ENCODE assay signal across 10 mouse cellular contexts in the genomic region with DNA sequence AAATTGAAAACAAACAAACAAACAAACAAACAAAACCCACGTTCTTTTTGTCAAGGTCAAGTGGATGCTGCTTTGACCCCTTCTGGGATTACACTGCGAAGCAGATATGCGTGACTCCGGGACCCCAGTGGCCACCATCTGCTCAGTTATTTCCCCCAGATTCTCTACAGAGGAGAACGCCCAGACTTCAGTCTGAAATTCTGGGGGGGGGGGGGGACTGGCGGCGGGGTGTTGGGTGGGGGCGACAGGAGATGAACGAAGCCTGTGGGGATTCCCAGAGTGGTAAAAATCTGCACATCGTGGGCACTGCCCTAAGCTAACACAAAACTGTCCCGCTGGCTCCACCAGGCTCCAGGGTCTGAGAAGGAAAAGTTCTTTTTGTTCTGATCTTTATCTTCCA. TPM values are rescaled to one million over a fixed set of nuclear protein-coding genes. Genes with fewer than 3 reads are reported as not detected.
DNase-seq lines count a peak whose midpoint lies in the region; ATAC-seq and TF ChIP-seq lines count a peak whose summit lies in the region.
"Had no signal": no experiment of that assay in that cellular context is flagged by ENCODE, and none has a peak within 500 bp of the region (broad histone marks: within the 10 kb centered on the region; RNA-seq: fewer than 3 reads in every experiment).

No protein-coding gene starts in this region.

- no peak for ATAC-seq in kidney, embryonic 14.5 days (ENCODE audit: low FRiP score, low TSS enrichment)
- ATAC-seq in embryonic facial prominence, embryonic 11.5 days (replicated peaks; ENCODE audit: insufficient number of reproducible peaks, low FRiP score, low TSS enrichment, low read depth) = no peak
- ATAC-seq in hindbrain, embryonic 13.5 days (ENCODE audit: low FRiP score) = no peak
- no peak for ATAC-seq in midbrain, embryonic 12.5 days (ENCODE audit: low FRiP score, low read depth)

- peak overlapping the region; percentile 37; the same call in 1 of the 2 replicates for H3K27ac ChIP-seq in kidney, embryonic 14.5 days (ENCODE audit: low read depth, low read length)
- no peak overlapping the region for H3K27ac ChIP-seq in kidney, adult 2 months (ENCODE audit: insufficient read depth, low read depth, low read length)
- H3K27ac ChIP-seq in embryonic facial prominence, embryonic 11.5 days (replicated peaks; ENCODE audit: low read depth, low read length) = no peak overlapping the region
- no peak overlapping the region for H3K27ac ChIP-seq in hindbrain, embryonic 13.5 days
- no peak overlapping the region for H3K27ac ChIP-seq in midbrain, embryonic 12.5 days (replicated peaks)
- H3K27ac ChIP-seq: macrophage had no signal

- no peak for TF ChIP-seq POLR2A in kidney, adult 2 months (IDR thresholded peaks at IDR 0.05; ENCODE audit: low read depth, low read length)

- H3K4me1 ChIP-seq in kidney, embryonic 14.5 days (ENCODE audit: control insufficient read depth, insufficient read depth, low read length) = peaks cover 21% of the 10 kb centered on the region
- H3K4me1 ChIP-seq in kidney, adult 2 months (ENCODE audit: control insufficient read depth, insufficient read depth, low read length) = no peaks in the 10 kb centered on the region
- H3K4me1 ChIP-seq in embryonic facial prominence, embryonic 11.5 days (ENCODE audit: control insufficient read depth, insufficient read depth, low read length) = peaks cover 2% of the 10 kb centered on the region
- peaks cover 59% of the 10 kb centered on the region for H3K4me1 ChIP-seq in hindbrain, embryonic 13.5 days (replicated peaks)
- H3K4me1 ChIP-seq in midbrain, embryonic 12.5 days = peaks cover 37% of the 10 kb centered on the region

- H3K9me3 ChIP-seq in kidney, embryonic 14.5 days (ENCODE audit: control insufficient read depth, low read length) = no peaks in the 10 kb centered on the region
- no peaks in the 10 kb centered on the region for H3K9me3 ChIP-seq in embryonic facial prominence, embryonic 11.5 days (replicated peaks; ENCODE audit: control insufficient read depth, low read length)
- no peaks in the 10 kb centered on the region for H3K9me3 ChIP-seq in hindbrain, embryonic 13.5 days
- H3K9me3 ChIP-seq in midbrain, embryonic 12.5 days = no peaks in the 10 kb centered on the region

- TF ChIP-seq CTCF in kidney, adult 2 months (conservative IDR thresholded peaks at IDR 0.05; ENCODE audit: insufficient read depth, insufficient read length, low read depth, low read length) = no peak

- no peaks in the 10 kb centered on the region for H3K36me3 ChIP-seq in kidney, embryonic 14.5 days (ENCODE audit: control insufficient read depth, insufficient read depth, low read length)
- no peaks in the 10 kb centered on the region for H3K36me3 ChIP-seq in kidney, adult 2 months (ENCODE audit: control insufficient read depth, insufficient read depth, low read length)
- no peaks in the 10 kb centered on the region for H3K36me3 ChIP-seq in embryonic facial prominence, embryonic 11.5 days (replicated peaks; ENCODE audit: control insufficient read depth, insufficient read depth, low read depth, low read length)
- no peaks in the 10 kb centered on the region for H3K36me3 ChIP-seq in hindbrain, embryonic 13.5 days
- no peaks in the 10 kb centered on the region for H3K36me3 ChIP-seq in midbrain, embryonic 12.5 days

- no peak for DNase-seq in kidney, adult 2 months
- DNase-seq in embryonic facial prominence, embryonic 11.5 days (ENCODE audit: low spot score) = no peak
- no peak for DNase-seq in cerebellum, adult 11-12 months
- DNase-seq in urinary bladder, adult 18-20 months (ENCODE audit: low spot score in 2 of 2) = no peak
- DNase-seq in adrenal gland, postnatal 25 days = no peak

- WGBS in kidney, embryonic 14.5 days = 1% methylated on average over 11 of the region's 11 CpGs
- WGBS in kidney, adult 2 months = 7% methylated on average over 11 of the region's 11 CpGs
- 2% methylated on average over 11 of the region's 11 CpGs for WGBS in embryonic facial prominence, embryonic 11.5 days
- 3% methylated on average over 11 of the region's 11 CpGs for WGBS in hindbrain, embryonic 13.5 days
- 3% methylated on average over 11 of the region's 11 CpGs for WGBS in midbrain, embryonic 12.5 days

- no peak overlapping the region for H3K9ac ChIP-seq in kidney, embryonic 14.5 days (ENCODE audit: low read depth, low read length)
- no peak overlapping the region for H3K9ac ChIP-seq in embryonic facial prominence, embryonic 11.5 days (replicated peaks; ENCODE audit: low read length)
- H3K9ac ChIP-seq in hindbrain, embryonic 13.5 days = no peak overlapping the region
- H3K9ac ChIP-seq in midbrain, embryonic 12.5 days (replicated peaks) = no peak overlapping the region

- peak overlapping the region; percentile 73 for H3K4me2 ChIP-seq in kidney, embryonic 14.5 days (replicated peaks; ENCODE audit: low read depth, low read length)
- H3K4me2 ChIP-seq in embryonic facial prominence, embryonic 11.5 days (ENCODE audit: low read depth, low read length) = peak overlapping the region; percentile 93
- peak overlapping the region; percentile 76 for H3K4me2 ChIP-seq in hindbrain, embryonic 13.5 days
- H3K4me2 ChIP-seq in midbrain, embryonic 12.5 days (replicated peaks) = peak overlapping the region; percentile 78

- H3K4me3 ChIP-seq in kidney, embryonic 14.5 days (ENCODE audit: low read length) = peak overlapping the region; percentile 50
- no peak overlapping the region for H3K4me3 ChIP-seq in kidney, adult 2 months (ENCODE audit: insufficient read depth, low read depth, low read length)
- H3K4me3 ChIP-seq in embryonic facial prominence, embryonic 11.5 days (ENCODE audit: low read depth, low read length) = no peak overlapping the region
- 0 out of 2 replicates have a peak overlapping the region, but pooled peaks have one; percentile 53 for H3K4me3 ChIP-seq in hindbrain, embryonic 13.5 days
- no peak overlapping the region for H3K4me3 ChIP-seq in midbrain, embryonic 12.5 days

- peaks cover 21% of the 10 kb centered on the region for H3K27me3 ChIP-seq in kidney, embryonic 14.5 days (ENCODE audit: control insufficient read depth, insufficient read depth, low read length)
- no peaks in the 10 kb centered on the region for H3K27me3 ChIP-seq in kidney, adult 2 months (replicated peaks; ENCODE audit: control insufficient read depth, insufficient read depth, low read length)
- peaks cover 21% of the 10 kb centered on the region for H3K27me3 ChIP-seq in embryonic facial prominence, embryonic 11.5 days (ENCODE audit: control insufficient read depth, insufficient read depth, low read length)
- H3K27me3 ChIP-seq in hindbrain, embryonic 13.5 days = peaks cover 67% of the 10 kb centered on the region
- peaks cover 79% of the 10 kb centered on the region for H3K27me3 ChIP-seq in midbrain, embryonic 12.5 days

RNA-seq across cellular contexts. Expression of gene Tcf15, which starts 0.8 kb away (rescaled TPM):
- 18.2 and 19.2 TPM in 2 replicates for polyA plus RNA-seq in kidney, embryonic 14.5 days (2014; fragmentation: Nextera tagmentation; extraction: Ambion mirVana)
- 2.9 and 4.6 TPM in 2 replicates for polyA plus RNA-seq in kidney, adult 2 months (2012; rRNA removed)
- 11.3 and 12.2 TPM in 2 replicates for polyA plus RNA-seq in embryonic facial prominence, embryonic 11.5 days (2014; fragmentation: Nextera tagmentation; extraction: Ambion mirVana)
- polyA plus RNA-seq in hindbrain, embryonic 13.5 days (2015; fragmentation: Nextera tagmentation; extraction: Ambion mirVana) = 2.8 and 3.2 TPM in 2 replicates
- polyA plus RNA-seq in midbrain, embryonic 12.5 days (2016; fragmentation: Nextera tagmentation; extraction: Ambion mirVana) = 3.4 and 3.8 TPM in 2 replicates
- total RNA-seq in adrenal gland, postnatal 25 days (2021) = 3.6 and 5.0 TPM in 2 replicates
- total RNA-seq: MEL had no signal
- polyA plus RNA-seq: macrophage had no signal

RNA-seq across cellular contexts. Expression of gene Srxn1, which starts 37.3 kb away (rescaled TPM):
- 4.7 and 9.5 TPM in 2 replicates for polyA plus RNA-seq in kidney, embryonic 14.5 days (2014; fragmentation: Nextera tagmentation; extraction: Ambion mirVana)
- 113 and 135 TPM in 2 replicates for polyA plus RNA-seq in kidney, adult 2 months (2012; rRNA removed)
- 10.0 and 10.6 TPM in 2 replicates for polyA plus RNA-seq in embryonic facial prominence, embryonic 11.5 days (2014; fragmentation: Nextera tagmentation; extraction: Ambion mirVana)
- 16.1 and 16.8 TPM in 2 replicates for polyA plus RNA-seq in hindbrain, embryonic 13.5 days (2015; fragmentation: Nextera tagmentation; extraction: Ambion mirVana)
- 14.3 and 15.2 TPM in 2 replicates for polyA plus RNA-seq in midbrain, embryonic 12.5 days (2016; fragmentation: Nextera tagmentation; extraction: Ambion mirVana)
- total RNA-seq in adrenal gland, postnatal 25 days (2021) = 131 and 337 TPM in 2 replicates

Comparison
In these comparisons a context has a peak if more than half of its experiments do, and no peak if none do; other contexts are left out.
1. H3K4me3 ChIP-seq: peak in kidney, embryonic 14.5 days (single experiment) and hindbrain, embryonic 13.5 days (single experiment); none in kidney, adult 2 months (single experiment), embryonic facial prominence, embryonic 11.5 days (single experiment) and midbrain, embryonic 12.5 days (single experiment).
2. Peak in every context shown above with its lines, with median percentiles within 50 percentile points of each other: H3K4me2 ChIP-seq.